Mouse (Mus musculus): ENCODE data around the gene Ypel2.
A peak's percentile ranks its signal among the peaks of the same experiment; 100 is the strongest.

Gene Ypel2

DNA sequence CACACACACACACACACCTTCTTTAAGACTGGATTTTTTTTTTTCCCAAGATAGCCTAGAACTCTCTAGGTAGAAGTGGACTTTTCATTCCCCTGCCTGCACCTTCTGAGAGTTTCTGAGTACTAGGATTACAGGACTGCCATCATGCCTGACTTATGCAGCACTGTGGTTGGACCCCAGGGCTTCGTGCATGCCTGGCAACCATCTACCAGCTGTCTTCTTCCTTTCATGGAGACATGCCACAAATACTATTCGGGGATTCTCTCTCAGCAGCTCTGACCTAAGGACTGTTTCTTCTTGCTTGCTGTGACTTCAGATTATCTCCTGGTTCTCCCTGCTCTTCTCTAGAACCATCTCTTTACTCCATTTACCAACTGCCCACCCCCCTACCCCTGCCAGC is 88.2 kb downstream of the Ypel2 start:
- DNase-seq (ENCODE audit: inconsistent age in 2 of 2, low spot score in 1 of 2): no peak

DNA sequence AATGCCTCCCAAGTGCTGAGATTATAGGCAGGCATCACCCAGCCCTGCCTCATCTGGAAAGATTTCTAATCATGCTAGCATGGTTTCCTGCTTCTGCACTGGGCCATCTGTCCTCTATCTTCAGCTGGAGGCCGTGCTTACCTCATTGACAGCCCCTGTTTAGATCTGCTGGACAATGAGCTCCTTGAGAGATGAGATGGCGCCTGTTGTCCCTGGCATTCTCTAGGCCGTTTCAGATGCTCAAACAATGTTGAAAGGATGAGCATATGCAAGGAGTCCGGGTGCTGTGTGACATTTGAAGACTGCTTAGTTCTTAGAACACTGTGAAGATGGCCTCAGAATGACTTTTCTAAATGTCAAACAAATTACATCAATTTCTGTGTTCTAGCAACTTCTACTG is 88.8 kb downstream of the Ypel2 start:
- peak; percentile 37 to 77 for DNase-seq (ENCODE audit: inconsistent age in 2 of 2, low spot score in 1 of 2)

DNA sequence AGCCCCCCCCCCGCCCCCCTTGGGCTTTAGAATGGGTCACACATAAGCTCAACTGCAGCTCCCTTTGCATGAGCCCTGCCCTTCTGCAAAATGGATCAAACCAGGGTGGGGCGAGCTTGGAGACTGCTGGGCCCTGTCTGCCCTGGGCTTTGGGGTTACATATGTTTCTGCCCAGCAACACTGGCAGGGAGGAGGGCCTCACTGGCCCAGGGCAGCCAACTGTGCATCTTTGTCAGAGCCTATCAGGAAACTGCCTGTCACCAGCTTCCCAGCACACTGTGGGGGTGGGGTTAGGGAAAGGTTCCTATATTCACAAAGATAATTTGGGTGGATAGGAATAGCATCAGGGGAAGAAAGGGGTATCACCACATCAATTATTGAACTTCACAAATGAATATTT is 95.1 kb downstream of the Ypel2 start:
- no peak for DNase-seq (ENCODE audit: inconsistent age in 2 of 2, low spot score in 1 of 2)

DNA sequence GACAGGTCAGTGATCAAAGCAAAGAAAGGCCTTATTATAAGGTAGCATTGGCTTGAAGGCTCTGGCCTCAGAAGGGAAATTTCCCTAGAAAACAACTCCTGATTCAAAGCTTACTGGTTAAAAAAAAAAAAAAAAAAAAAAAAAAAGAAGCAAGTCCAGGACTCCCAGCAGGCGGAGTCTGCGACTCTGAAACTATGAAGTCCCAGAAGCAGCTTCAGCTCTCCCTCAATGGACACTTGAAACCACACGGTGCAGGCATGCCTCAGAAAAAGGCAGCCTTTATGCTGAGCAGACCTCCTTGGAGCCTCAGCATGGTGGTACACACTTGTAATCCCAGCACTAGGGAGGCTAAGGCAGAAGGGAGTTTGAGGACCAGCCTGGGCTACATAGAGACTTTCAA is 97.9 kb downstream of the Ypel2 start:
- no peak for DNase-seq (ENCODE audit: inconsistent age in 2 of 2, low spot score in 1 of 2)

DNA sequence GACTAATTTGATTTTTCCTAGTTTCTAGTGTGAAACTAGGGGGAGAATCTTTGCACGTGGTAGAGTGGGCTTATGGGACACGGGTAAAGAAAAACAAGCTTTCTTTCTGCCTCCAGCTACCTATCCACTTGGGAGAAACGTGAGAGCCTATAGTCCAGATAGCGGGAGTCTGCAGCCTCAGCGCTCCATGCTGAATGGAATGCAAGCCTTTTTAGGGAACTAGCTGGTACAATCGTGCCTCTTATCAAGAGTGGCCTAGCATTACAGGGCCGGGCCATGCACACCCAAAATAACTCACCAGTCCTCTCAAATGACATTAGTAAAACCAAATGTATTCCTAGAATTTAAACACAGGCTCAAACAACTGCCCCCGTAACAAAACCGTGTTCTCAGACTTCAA is 98.4 kb downstream of the Ypel2 start:
- no peak for DNase-seq (ENCODE audit: inconsistent age in 2 of 2, low spot score in 1 of 2)

DNA sequence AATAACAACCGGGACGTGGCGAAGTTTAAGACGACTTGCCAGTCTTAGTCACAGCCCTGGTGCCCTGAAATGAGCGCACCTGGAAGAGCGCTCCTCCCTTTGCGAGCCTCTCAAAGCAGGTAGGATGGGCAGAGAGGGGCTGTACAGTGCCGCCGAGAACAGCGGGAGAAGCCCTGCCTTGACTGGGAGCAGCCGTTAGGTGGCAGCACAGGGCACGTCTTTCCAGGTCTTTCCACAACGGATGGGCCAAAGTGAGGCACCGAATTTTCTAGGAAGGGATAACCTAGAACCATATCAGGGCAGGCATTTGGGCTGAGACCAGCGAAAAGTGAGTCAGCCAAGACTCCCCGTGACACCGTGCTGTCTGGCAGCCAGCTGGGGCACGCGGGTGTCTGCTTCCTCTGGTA is 99.3 kb downstream of the Ypel2 start:
- DNase-seq (ENCODE audit: inconsistent age in 2 of 2, low spot score in 1 of 2): peak; percentile 88 to 96

DNA sequence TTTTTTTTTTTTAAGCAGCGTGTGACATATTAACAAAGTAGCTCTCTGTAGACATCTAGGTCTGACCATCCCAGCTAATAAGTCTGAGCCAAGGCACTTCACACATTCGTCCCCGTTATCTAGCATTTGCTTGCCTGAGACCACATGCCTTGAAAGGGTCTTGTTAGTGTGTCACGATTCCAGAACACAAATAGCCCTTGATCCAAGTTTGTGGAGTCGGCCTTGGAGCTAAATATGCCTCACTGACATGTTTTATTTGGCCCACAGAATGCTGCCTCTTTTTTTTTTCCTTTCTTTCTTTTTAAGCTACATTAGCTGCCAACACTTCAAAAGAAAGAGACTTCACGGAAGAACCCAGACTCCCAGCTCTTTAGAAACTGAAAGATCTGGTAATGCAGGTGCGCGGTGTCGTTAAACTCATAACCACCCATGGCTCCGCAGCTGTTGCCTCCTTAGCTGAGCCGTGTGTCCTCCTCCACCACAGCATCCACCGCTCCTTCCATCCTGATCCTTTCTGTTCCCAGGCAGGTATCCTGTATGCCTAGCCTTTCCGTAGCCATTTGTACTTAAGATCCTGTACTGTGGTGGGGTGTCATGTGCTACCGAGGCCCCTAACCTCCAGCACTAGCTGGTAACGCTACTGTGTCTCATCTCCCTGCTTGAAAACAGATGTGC is 100.4 kb downstream of the Ypel2 start:
- peak; percentile 27 to 72 for DNase-seq (ENCODE audit: inconsistent age in 2 of 2, low spot score in 1 of 2)
